Mouse (Mus musculus): ENCODE data around the gene Espl1. TPM values are rescaled to one million over a fixed set of nuclear protein-coding genes. Genes with fewer than 3 reads are reported as not detected.

The Espl1 gene
- polyA plus RNA-seq, 1 experiment from 2014 or later, result 1.0 TPM

GRCm38 (mm10) chr15:102258581-102259253 lies 37.3 kb upstream of the Espl1 start:
- no peak overlapping the region for H3K4me3 ChIP-seq (ENCODE audit: inconsistent target)
- no peaks in the 10 kb centered on the region for H3K79me2 ChIP-seq (ENCODE audit: inconsistent target)
- H3K27ac ChIP-seq, result no peak overlapping the region
- H3K36me3 ChIP-seq (ENCODE audit: inconsistent target), result no peaks in the 10 kb centered on the region
- 88% methylated on average over 11 of the region's 11 CpGs for whole genome bisulfite sequencing (ENCODE audit: missing documents)

- 57% methylated on average over 7 of the region's 7 CpGs for WGBS (ENCODE audit: missing documents)
- Histone ChIP-seq H3K79me2 (ENCODE audit: inconsistent target) (no peaks in the 10 kb centered on the region), H3K27ac (no peak overlapping the region), H3K4me3 (ENCODE audit: inconsistent target) (no peak overlapping the region), H3K36me3 (ENCODE audit: inconsistent target) (no peaks in the 10 kb centered on the region)
These were observed 33.5 kb upstream of the Espl1 start for GRCm38 (mm10) chr15:102262582-102262981.

- H3K27ac ChIP-seq, result no peak overlapping the region
- H3K36me3 ChIP-seq (ENCODE audit: inconsistent target), result no peaks in the 10 kb centered on the region
- H3K79me2 ChIP-seq (ENCODE audit: inconsistent target), result no peaks in the 10 kb centered on the region
- 79% methylated on average over 2 of the region's 2 CpGs for WGBS (ENCODE audit: missing documents)
- H3K4me3 ChIP-seq (ENCODE audit: inconsistent target), result no peak overlapping the region
These were observed 33.0 kb upstream of the Espl1 start for GRCm38 (mm10) chr15:102263037-102263436.

GRCm38 (mm10) chr15:102265548-102265947 lies 30.5 kb upstream of the Espl1 start:
- Histone ChIP-seq H3K27ac (no peak overlapping the region), H3K79me2 (ENCODE audit: inconsistent target) (no peaks in the 10 kb centered on the region)
- WGBS (ENCODE audit: missing documents), result 89% methylated on average over 4 of the region's 5 CpGs

GRCm38 (mm10) chr15:102270274-102270960 lies 25.6 kb upstream of the Espl1 start, which contains the start of gene Gm9918:
Gm9918 (plus strand) TSS chr15:102270563.
- 92% methylated on average over 19 of the region's 21 CpGs for WGBS (ENCODE audit: missing documents)
- no peaks in the 10 kb centered on the region for H3K36me3 ChIP-seq (ENCODE audit: inconsistent target)
- no peaks in the 10 kb centered on the region for H3K79me2 ChIP-seq (ENCODE audit: inconsistent target)
- H3K27ac ChIP-seq, result no peak within 1 kb of the TSS
- no peak within 1 kb of the TSS for H3K4me3 ChIP-seq (ENCODE audit: inconsistent target)

More at GRCm38 (mm10) chr15:102265548-102265947, 30.5 kb upstream of the Espl1 start:
- Histone ChIP-seq H3K36me3 (ENCODE audit: inconsistent target) (no peaks in the 10 kb centered on the region), H3K4me3 (ENCODE audit: inconsistent target) (no peak overlapping the region)

GRCm38 (mm10) chr15:102271441-102271840 lies 24.6 kb upstream of the Espl1 start:
- Histone ChIP-seq H3K27ac (no peak overlapping the region), H3K79me2 (ENCODE audit: inconsistent target) (no peaks in the 10 kb centered on the region), H3K36me3 (ENCODE audit: inconsistent target) (no peaks in the 10 kb centered on the region), H3K4me3 (ENCODE audit: inconsistent target) (no peak overlapping the region)
- WGBS (ENCODE audit: missing documents), result 85% methylated on average over 2 of the region's 3 CpGs

- Histone ChIP-seq H3K79me2 (ENCODE audit: inconsistent target) (no peaks in the 10 kb centered on the region), H3K4me3 (ENCODE audit: inconsistent target) (no peak overlapping the region), H3K27ac (no peak overlapping the region), H3K36me3 (ENCODE audit: inconsistent target) (no peaks in the 10 kb centered on the region)
- WGBS (ENCODE audit: missing documents), result 59% methylated on average over 6 of the region's 6 CpGs
These were observed 21.9 kb upstream of the Espl1 start for GRCm38 (mm10) chr15:102273982-102274716.

GRCm38 (mm10) chr15:102278726-102279091 lies 17.4 kb upstream of the Espl1 start:
- H3K4me3 ChIP-seq (ENCODE audit: inconsistent target), result peak overlapping the region; percentile 61
- peak overlapping the region; percentile 60 for H3K27ac ChIP-seq
- H3K36me3 ChIP-seq (ENCODE audit: inconsistent target), result peaks cover 10% of the 10 kb centered on the region; the same call in 1 of the 2 replicates
- WGBS (ENCODE audit: missing documents), result 35% methylated on average over 7 of the region's 7 CpGs
- H3K79me2 ChIP-seq (ENCODE audit: inconsistent target), result peaks cover 27% of the 10 kb centered on the region

GRCm38 (mm10) chr15:102279092-102279782 lies 16.8 kb upstream of the Espl1 start, which contains the start of gene Mfsd5:
Mfsd5 (plus strand) TSS chr15:102279454.
- Histone ChIP-seq H3K79me2 (ENCODE audit: inconsistent target) (peaks cover 27% of the 10 kb centered on the region), H3K36me3 (ENCODE audit: inconsistent target) (peaks cover 10% of the 10 kb centered on the region; the same call in 1 of the 2 replicates), H3K4me3 (ENCODE audit: inconsistent target) (peak within 1 kb of the TSS; percentile 90), H3K27ac (peak within 1 kb of the TSS; percentile 62)
- under 1% methylated on average over 65 of the region's 65 CpGs for WGBS (ENCODE audit: missing documents)

- Histone ChIP-seq H3K4me3 (ENCODE audit: inconsistent target) (peak overlapping the region; percentile 90), H3K27ac (peak overlapping the region; percentile 62), H3K79me2 (ENCODE audit: inconsistent target) (peaks cover 27% of the 10 kb centered on the region), H3K36me3 (ENCODE audit: inconsistent target) (peaks cover 10% of the 10 kb centered on the region; the same call in 1 of the 2 replicates)
- WGBS (ENCODE audit: missing documents), result 20% methylated on average over 13 of the region's 13 CpGs
These were observed 16.1 kb upstream of the Espl1 start for GRCm38 (mm10) chr15:102279783-102280520.

- Histone ChIP-seq H3K79me2 (ENCODE audit: inconsistent target) (peaks cover 27% of the 10 kb centered on the region), H3K36me3 (ENCODE audit: inconsistent target) (peaks cover 10% of the 10 kb centered on the region; the same call in 1 of the 2 replicates), H3K27ac (peak overlapping the region; percentile 62; the same call in 1 of the 2 replicates), H3K4me3 (ENCODE audit: inconsistent target) (peak overlapping the region; percentile 90)
- WGBS (ENCODE audit: missing documents), result 95% methylated on average over 19 of the region's 19 CpGs
These were observed 15.4 kb upstream of the Espl1 start for GRCm38 (mm10) chr15:102280623-102281022.

- Histone ChIP-seq H3K79me2 (ENCODE audit: inconsistent target) (peaks cover 27% of the 10 kb centered on the region), H3K4me3 (ENCODE audit: inconsistent target) (no peak overlapping the region), H3K27ac (peak overlapping the region; percentile 27), H3K36me3 (ENCODE audit: inconsistent target) (peaks cover 10% of the 10 kb centered on the region; the same call in 1 of the 2 replicates)
- WGBS (ENCODE audit: missing documents), result 47% methylated on average over 8 of the region's 8 CpGs
These were observed 13.4 kb upstream of the Espl1 start for GRCm38 (mm10) chr15:102282463-102283292.

GRCm38 (mm10) chr15:102283648-102284047 lies 12.4 kb upstream of the Espl1 start:
- H3K36me3 ChIP-seq (ENCODE audit: inconsistent target), result peaks cover 10% of the 10 kb centered on the region; the same call in 1 of the 2 replicates
- H3K4me3 ChIP-seq (ENCODE audit: inconsistent target), result no peak overlapping the region
- peaks cover 27% of the 10 kb centered on the region for H3K79me2 ChIP-seq (ENCODE audit: inconsistent target)
- 61% methylated on average over 3 of the region's 3 CpGs for WGBS (ENCODE audit: missing documents)
- no peak overlapping the region for H3K27ac ChIP-seq

Data from macrophage (primary cell).